Mouse (Mus musculus): ENCODE results near the gene Hnrnpul1.

DNA sequence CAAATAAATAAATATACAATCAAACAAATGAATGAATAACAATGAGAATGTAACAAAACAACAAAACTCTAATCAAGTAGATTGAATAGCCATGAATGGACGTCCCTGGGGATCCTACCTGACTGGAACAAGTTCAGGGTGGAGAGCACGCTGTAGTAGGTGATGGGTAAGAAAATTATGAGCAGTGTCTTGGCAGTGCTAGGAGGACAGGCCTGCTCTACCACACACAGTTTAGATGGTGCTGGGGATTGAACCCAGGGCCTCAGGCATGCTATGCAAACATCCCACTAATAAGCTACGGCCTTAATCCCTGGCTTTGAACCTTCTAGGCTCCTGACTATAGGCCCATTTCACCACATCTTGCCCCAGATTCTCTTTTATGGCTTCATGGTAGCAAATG lies 37.1 kb downstream of the Hnrnpul1 start:
- TF ChIP-seq CTCF (IDR thresholded peaks at IDR 0.05; ENCODE audit: low read depth): no peak
- TF ChIP-seq EP300 (IDR thresholded peaks at IDR 0.05; ENCODE audit: low read depth): no peak

Measured in liver, embryonic 14.5 days (tissue).